Comparison of ENCODE assay signal across 11 mouse cellular contexts in genomic region chr16:14939994-14940715, GRCm38 (mm10). TPM values are rescaled to one million over a fixed set of nuclear protein-coding genes. Genes with fewer than 3 reads are reported as not detected.
A peak's percentile ranks its signal among the peaks of the same experiment; 100 is the strongest.
DNase-seq lines count a peak whose midpoint lies in the region; ATAC-seq lines count a peak whose summit lies in the region.
"Had no signal": no experiment of that assay in that cellular context is flagged by ENCODE, and none has a peak within 500 bp of the region (broad histone marks: within the 10 kb centered on the region; RNA-seq: fewer than 3 reads in every experiment).

No protein-coding gene starts in this region.

- H3K4me3 ChIP-seq in embryonic facial prominence, embryonic 13.5 days: no peak overlapping the region
- H3K4me3 ChIP-seq in kidney, embryonic 16.5 days (ENCODE audit: low read length): no peak overlapping the region
- H3K4me3 ChIP-seq: forebrain, embryonic 15.5 days had no signal

- intact Hi-C loops in gastrocnemius, postnatal 36 days (cut with DNase I): no loop called here

- H3K4me2 ChIP-seq in embryonic facial prominence, embryonic 13.5 days: no peak overlapping the region
- H3K4me2 ChIP-seq in kidney, embryonic 16.5 days (replicated peaks; ENCODE audit: low read depth, low read length): no peak overlapping the region
- H3K4me2 ChIP-seq: forebrain, embryonic 15.5 days had no signal

- WGBS in embryonic facial prominence, embryonic 13.5 days: 74% methylated on average over 1 of the region's 1 CpGs
- 43% methylated on average over 1 of the region's 1 CpGs for WGBS in kidney, embryonic 16.5 days

- no peaks in the 10 kb centered on the region for H3K36me3 ChIP-seq in embryonic facial prominence, embryonic 13.5 days
- no peaks in the 10 kb centered on the region for H3K36me3 ChIP-seq in kidney, embryonic 16.5 days (ENCODE audit: insufficient read depth, low read length)
- H3K36me3 ChIP-seq: forebrain, embryonic 15.5 days had no signal

- no peaks in the 10 kb centered on the region for H3K27me3 ChIP-seq in embryonic facial prominence, embryonic 13.5 days
- H3K27me3 ChIP-seq in kidney, embryonic 16.5 days (ENCODE audit: insufficient read depth, low read length): no peaks in the 10 kb centered on the region
- H3K27me3 ChIP-seq: forebrain, embryonic 15.5 days; Patski had no signal

- no peaks in the 10 kb centered on the region for H3K9me3 ChIP-seq in embryonic facial prominence, embryonic 13.5 days
- no peaks in the 10 kb centered on the region for H3K9me3 ChIP-seq in kidney, embryonic 16.5 days (ENCODE audit: low read length)
- H3K9me3 ChIP-seq: forebrain, embryonic 15.5 days had no signal

- DNase-seq in adrenal gland, adult 2 months: peak; percentile 11
- DNase-seq in adrenal gland, adult 18-20 months (ENCODE audit: low spot score in 2 of 2): no peak
- peak; percentile 81 for DNase-seq in lung, postnatal 10 days
- no peak for DNase-seq in gastrocnemius, postnatal 36 days
- DNase-seq in c-Kit-positive CD71-positive TER-119-positive erythroid progenitor cells, embryonic 14.5 days (ENCODE audit: low spot score): no peak

- H3K27ac ChIP-seq in embryonic facial prominence, embryonic 13.5 days: peak overlapping the region; percentile 87
- H3K27ac ChIP-seq in kidney, embryonic 16.5 days (ENCODE audit: low read length): peak overlapping the region; percentile 54; the same call in 1 of the 2 replicates
- H3K27ac ChIP-seq: forebrain, embryonic 15.5 days had no signal

- no peak overlapping the region for H3K9ac ChIP-seq in embryonic facial prominence, embryonic 13.5 days
- no peak overlapping the region for H3K9ac ChIP-seq in kidney, embryonic 16.5 days (replicated peaks; ENCODE audit: low read length)
- H3K9ac ChIP-seq: forebrain, embryonic 15.5 days had no signal

- no peak for ATAC-seq in embryonic facial prominence, embryonic 13.5 days (ENCODE audit: insufficient number of reproducible peaks, insufficient read depth, low FRiP score, low TSS enrichment, low read depth)
- 0 out of 2 replicates have a peak, but pooled peaks have one; percentile 36 for ATAC-seq in kidney, embryonic 16.5 days (ENCODE audit: low FRiP score, low TSS enrichment)
- ATAC-seq in megakaryocyte, adult 5-6 weeks (ENCODE audit: poor library complexity, severe bottlenecking): no peak
- ATAC-seq: Patski had no signal

- peaks cover 28% of the 10 kb centered on the region for H3K4me1 ChIP-seq in embryonic facial prominence, embryonic 13.5 days
- peaks cover 6% of the 10 kb centered on the region; the same call in 1 of the 2 replicates for H3K4me1 ChIP-seq in kidney, embryonic 16.5 days (ENCODE audit: insufficient read depth, low read length)
- H3K4me1 ChIP-seq: forebrain, embryonic 15.5 days had no signal

RNA-seq across cellular contexts. Expression of gene Efcab1, which starts 33.7 kb away (rescaled TPM):
- 1 to 10 TPM; 1.6 to 2.9 TPM for total RNA-seq in adrenal gland, adult 2 months (2021)
- polyA plus RNA-seq in adrenal gland, adult 2 months (2012; rRNA removed): 0.16 and 0.26 TPM in 2 replicates
- total RNA-seq in adrenal gland, adult 18-20 months (2021): 1 to 10 TPM; 2.2 to 2.7 TPM
- 10.5 and 11.4 TPM in 2 replicates for polyA plus RNA-seq in embryonic facial prominence, embryonic 13.5 days (2015; fragmentation: Nextera tagmentation; extraction: Ambion mirVana)
- polyA plus RNA-seq in kidney, embryonic 16.5 days (2015; fragmentation: Nextera tagmentation; extraction: Ambion mirVana): 2.7 and 2.9 TPM in 2 replicates
- not detected for total RNA-seq in gastrocnemius, postnatal 36 days (2021)
- total RNA-seq in megakaryocyte, adult 5-6 weeks (2015): not detected in 2 replicates
- not detected in 2 replicates for total RNA-seq in megakaryocyte, adult 5-6 weeks (2017)
- total RNA-seq: megakaryocyte-erythroid progenitor cell, adult 5-6 weeks had no signal

Comparison
In these comparisons a context has a peak if more than half of its experiments do, and no peak if none do; other contexts are left out.
1. DNase-seq: peak in adrenal gland, adult 2 months (single experiment) and lung, postnatal 10 days (single experiment); none in adrenal gland, adult 18-20 months (0 of 2), gastrocnemius, postnatal 36 days (0 of 2) and c-Kit-positive CD71-positive TER-119-positive erythroid progenitor cells, embryonic 14.5 days (single experiment).